Mouse (Mus musculus) liver, embryonic 14.5 days (tissue): ENCODE data around the gene Adgrl2.

Experiments
- CTCF ChIP-seq: IDR thresholded peaks from 2 replicates; pipeline ENCODE4 v1.5.1; 2016; ENCODE audit warnings: antibody characterized with exemption, low read depth, control low read depth
- EP300 ChIP-seq: IDR thresholded peaks from 2 replicates; pipeline ENCODE4 v1.6.1; 2016; ENCODE audit warnings: antibody characterized with exemption, low read depth

DNA sequence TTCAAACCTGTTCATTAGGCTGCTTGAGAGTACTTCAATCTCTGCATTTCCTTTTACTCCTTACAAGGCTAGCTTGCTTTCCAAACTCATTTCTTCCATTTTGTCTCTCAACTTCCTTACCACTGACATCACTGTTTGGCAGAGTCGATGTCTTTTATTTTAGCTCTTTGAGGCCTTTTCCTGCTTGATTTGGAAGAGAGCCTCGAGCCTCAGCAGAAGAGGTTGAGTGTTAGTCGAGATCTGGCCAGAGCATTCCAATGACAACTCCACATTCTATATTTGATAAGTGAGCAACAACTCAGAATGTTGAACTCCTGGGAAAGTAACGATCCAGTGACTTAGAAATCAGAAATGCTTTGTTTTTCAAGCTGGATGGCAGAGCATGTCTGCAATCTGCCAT is 48.4 kb upstream of the Adgrl2 start:
- TF ChIP-seq EP300 = no peak
- TF ChIP-seq CTCF = no peak
